Mouse (Mus musculus) intestine, embryonic 14.5 days (tissue): Measurements from ENCODE around the gene Bptf. TPM values are rescaled to one million over a fixed set of nuclear protein-coding genes. Genes with fewer than 3 reads are reported as not detected.

Source experiments
- ATAC-seq: fragments of 200-750 bp; cut with Nextera tagmentation; replicated peaks from 2 replicates; pipeline ENCODE4 v1.8.0; 2017; ENCODE audit warnings: low read depth, moderate number of reproducible peaks, moderate TSS enrichment, moderate library complexity; ENCODE audit not compliant: low FRiP score, low TSS enrichment
- DNase-seq: peaks from one replicate; pipeline ENCODE4 v3.0.0-alpha.2; 2018; ENCODE audit warnings: low spot score
- H3K27ac ChIP-seq: fragments of 300-500 bp; sonication (generic); 2 replicates; pipeline ENCODE4 v1.5.1; 2014; ENCODE audit warnings: low read depth, mild to moderate bottlenecking, control low read depth
- H3K27me3 ChIP-seq: fragments of 300-500 bp; sonication (generic); replicated peaks from 2 replicates; pipeline ENCODE4 v1.6.1; 2014; ENCODE audit warnings: low read length, control low read depth; ENCODE audit not compliant: control insufficient read depth, insufficient read depth
- H3K36me3 ChIP-seq: fragments of 300-500 bp; sonication (generic); 2 replicates; pipeline ENCODE4 v1.6.1; 2014; ENCODE audit warnings: low read length, control low read depth; ENCODE audit not compliant: control insufficient read depth, insufficient read depth
- H3K4me1 ChIP-seq: fragments of 300-500 bp; sonication (generic); replicated peaks from 2 replicates; pipeline ENCODE4 v1.6.1; 2014; ENCODE audit warnings: low read length, control low read depth, mixed read lengths; ENCODE audit not compliant: control insufficient read depth, insufficient read depth
- H3K4me2 ChIP-seq: fragments of 300-500 bp; sonication (generic); 2 replicates; pipeline ENCODE4 v1.6.1; 2014; ENCODE audit warnings: low read length
- H3K4me3 ChIP-seq: fragments of 300-500 bp; sonication (generic); 2 replicates; pipeline ENCODE4 v1.5.1; 2014; ENCODE audit warnings: low read depth, low read length, control low read depth, mixed read lengths
- H3K9ac ChIP-seq: fragments of 300-500 bp; sonication (generic); 2 replicates; pipeline ENCODE4 v1.6.1; 2014; ENCODE audit warnings: mild to moderate bottlenecking, low read length
- H3K9me3 ChIP-seq: fragments of 300-500 bp; sonication (generic); 2 replicates; pipeline ENCODE4 v1.6.1; 2016; ENCODE audit warnings: low read length, control low read depth; ENCODE audit not compliant: control insufficient read depth
- WGBS: fragments of 180-500 bp; shearing (Covaris S2); extraction: QIAGEN DNeasy Blood & Tissue Kit; methylation state at CpG from one replicate; pipeline ENCODE4 v1.1.7; 2014; 5-methylcytosine and 5-hydroxymethylcytosine counted together
- polyA plus RNA-seq: library from polyadenylated mRNA; unstranded; fragments of >200 nt; fragmentation: Nextera tagmentation; extraction: Ambion mirVana; gene quantifications from 2 replicates; pipeline ENCODE4 v1.2.1, GENCODE M21; 2014

Bptf gene
- polyA plus RNA-seq, 1 experiment from 2014 or later = 38.6 TPM

DNA sequence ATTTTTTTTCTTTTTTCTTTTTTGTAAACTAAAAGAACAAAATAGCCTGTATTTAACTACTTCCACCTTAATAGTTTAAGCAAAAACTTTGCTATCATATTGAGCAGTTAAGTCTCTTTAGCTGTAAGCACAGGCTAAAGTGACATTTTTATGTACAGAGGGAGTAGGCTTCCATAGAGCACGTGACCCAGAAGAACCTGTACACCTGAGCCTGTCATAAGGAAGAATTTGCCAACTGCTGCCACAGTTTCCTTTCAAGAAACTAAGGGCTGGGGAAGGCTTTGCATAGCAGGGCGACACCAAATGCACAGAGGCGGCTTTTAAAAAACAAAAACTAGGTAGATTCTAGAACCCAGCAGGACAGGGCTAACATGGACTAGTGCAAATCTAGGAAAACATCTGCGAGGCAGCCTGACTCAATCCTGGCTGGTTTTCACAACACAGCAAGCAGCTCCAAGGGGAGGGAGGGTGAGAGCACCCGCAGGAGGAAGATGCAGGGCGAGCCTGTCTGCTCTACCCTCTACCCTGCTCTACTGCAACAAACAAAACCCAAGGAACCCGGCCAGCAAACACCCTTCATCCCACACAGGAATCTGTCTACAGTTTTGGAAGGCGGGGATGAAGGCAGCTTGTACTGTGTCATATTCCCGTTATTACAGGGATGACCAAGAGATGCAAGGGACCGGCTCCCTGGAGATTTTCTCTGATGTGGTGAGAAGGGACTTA is 97.7 kb downstream of the Bptf start:
- Histone ChIP-seq H3K27me3 (no peaks in the 10 kb centered on the region), H3K4me3 (no peak overlapping the region), H3K9ac (no peak overlapping the region), H3K4me1 (no peaks in the 10 kb centered on the region), H3K4me2 (no peak overlapping the region), H3K27ac (no peak overlapping the region), H3K9me3 (no peaks in the 10 kb centered on the region), H3K36me3 (peaks cover 39% of the 10 kb centered on the region)
- ATAC-seq (no peak), DNase-seq (no peak)
- 87% methylated on average over 10 of the region's 10 CpGs for WGBS

GRCm38 (mm10) chr11:107031635-107032034 is 100.3 kb downstream of the Bptf start:
- no peak overlapping the region for H3K9ac ChIP-seq
- WGBS = 53% methylated on average over 7 of the region's 7 CpGs
- no peak overlapping the region for H3K4me3 ChIP-seq
- peaks cover 17% of the 10 kb centered on the region for H3K36me3 ChIP-seq
- ATAC-seq = no peak
- H3K4me2 ChIP-seq = no peak overlapping the region
- no peak overlapping the region for H3K27ac ChIP-seq
- no peaks in the 10 kb centered on the region for H3K27me3 ChIP-seq
- H3K4me1 ChIP-seq = no peaks in the 10 kb centered on the region
- no peak for DNase-seq
- no peaks in the 10 kb centered on the region for H3K9me3 ChIP-seq

GRCm38 (mm10) chr11:107029536-107029935 is 102.4 kb downstream of the Bptf start:
- no peak for DNase-seq
- H3K27me3 ChIP-seq = peaks cover 3% of the 10 kb centered on the region; the same call in 1 of the 2 replicates
- H3K9ac ChIP-seq = no peak overlapping the region
- peaks cover 14% of the 10 kb centered on the region for H3K4me1 ChIP-seq
- H3K9me3 ChIP-seq = no peaks in the 10 kb centered on the region
- no peaks in the 10 kb centered on the region for H3K36me3 ChIP-seq
- WGBS = 49% methylated on average over 19 of the region's 19 CpGs
- no peak overlapping the region for H3K4me3 ChIP-seq
- H3K4me2 ChIP-seq = no peak overlapping the region
- H3K27ac ChIP-seq = no peak overlapping the region
- no peak for ATAC-seq

DNA sequence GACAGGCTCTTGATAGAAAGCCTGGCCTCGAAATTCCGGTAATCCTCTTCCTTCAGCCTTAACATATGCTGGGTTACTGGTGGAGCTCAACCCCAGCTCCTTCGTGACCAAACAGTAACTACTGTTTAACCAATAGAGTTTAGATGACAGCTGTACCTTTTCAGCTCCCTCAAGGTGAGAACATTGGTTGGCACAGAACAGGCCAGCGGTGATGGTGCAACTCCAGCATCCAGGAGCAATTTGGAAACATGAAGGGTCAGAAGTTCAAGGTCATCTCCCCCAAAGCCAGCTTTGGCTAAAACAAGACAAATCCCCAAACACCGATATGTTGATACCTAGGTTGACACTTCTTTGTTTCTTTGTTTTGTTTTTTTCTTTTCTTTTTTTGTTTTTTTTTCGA is 103.2 kb downstream of the Bptf start:
- 62% methylated on average over 6 of the region's 6 CpGs for WGBS
- Histone ChIP-seq H3K4me2 (peak overlapping the region; percentile 64), H3K36me3 (no peaks in the 10 kb centered on the region), H3K27ac (no peak overlapping the region), H3K9ac (peak overlapping the region; percentile 61), H3K27me3 (peaks cover 3% of the 10 kb centered on the region; the same call in 1 of the 2 replicates), H3K4me3 (peak overlapping the region; percentile 68), H3K4me1 (peaks cover 14% of the 10 kb centered on the region), H3K9me3 (no peaks in the 10 kb centered on the region)
- DNase-seq = no peak
- ATAC-seq = no peak

DNA sequence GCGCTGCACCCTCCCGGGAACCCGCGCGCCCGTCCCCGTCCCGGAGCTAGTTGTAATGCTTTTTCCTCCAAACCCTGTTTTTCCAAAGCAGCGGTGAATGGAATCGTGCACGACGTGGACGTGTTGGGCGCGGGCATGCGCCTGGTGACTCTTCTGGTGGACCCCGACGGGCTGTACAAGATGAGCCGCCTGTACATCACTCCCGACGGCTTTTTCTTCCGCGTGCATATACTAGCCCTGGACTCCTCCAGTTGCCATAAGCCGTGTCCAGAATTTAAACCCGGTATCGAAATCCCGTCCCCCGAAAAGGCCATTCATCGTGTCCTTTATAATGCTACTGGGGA is 103.7 kb downstream of the Bptf start:
- Histone ChIP-seq H3K4me3 (peak overlapping the region; percentile 68), H3K9me3 (no peaks in the 10 kb centered on the region), H3K27me3 (peaks cover 3% of the 10 kb centered on the region; the same call in 1 of the 2 replicates), H3K4me1 (peaks cover 14% of the 10 kb centered on the region), H3K4me2 (peak overlapping the region; percentile 64), H3K9ac (peak overlapping the region; percentile 61), H3K27ac (0 out of 2 replicates have a peak overlapping the region, but pooled peaks have one; percentile 69), H3K36me3 (no peaks in the 10 kb centered on the region)
- ATAC-seq (peak; percentile 63), DNase-seq (peak; percentile 89)
- WGBS = 2% methylated on average over 29 of the region's 29 CpGs

DNA sequence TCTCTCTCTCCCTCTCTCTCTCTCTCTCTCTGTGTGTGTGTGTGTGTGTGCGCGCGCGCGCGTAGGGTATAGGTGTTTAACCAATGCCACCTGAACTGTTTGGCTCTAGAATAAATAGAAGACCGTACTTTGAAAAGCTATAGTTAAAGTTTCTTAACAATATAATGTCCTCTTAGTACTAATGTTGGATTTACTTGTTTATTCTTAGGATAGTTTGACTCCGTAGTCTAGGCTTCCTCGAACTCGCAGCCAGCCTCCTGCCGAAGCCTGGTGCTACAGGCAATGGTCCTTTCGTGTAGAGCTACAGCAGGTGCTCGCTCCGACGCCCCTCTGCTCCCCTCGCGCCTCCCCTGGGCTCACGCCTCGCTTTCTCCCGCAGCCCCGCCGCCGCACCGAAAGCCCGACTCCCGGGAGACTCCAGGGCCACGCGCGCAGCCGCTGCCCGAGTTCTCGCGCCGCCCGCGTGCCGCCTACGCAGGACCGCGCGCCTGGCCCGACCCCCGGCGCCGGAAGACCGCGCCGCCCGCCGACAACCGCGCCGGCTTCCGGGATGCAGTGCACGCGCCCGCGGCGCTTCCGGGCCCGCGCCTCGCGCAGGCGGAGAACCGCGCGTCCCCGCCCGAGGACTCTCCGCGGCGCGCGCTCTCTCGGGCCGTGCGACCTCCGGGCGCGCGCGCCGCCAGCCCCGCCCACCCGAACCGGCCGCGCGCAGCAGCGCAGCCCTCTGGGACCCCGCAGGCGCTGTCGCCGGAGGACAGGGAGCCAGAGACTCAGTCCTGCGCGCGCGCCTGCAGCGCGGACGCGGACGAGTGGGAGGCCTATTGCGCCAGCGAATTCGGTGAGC is 104.3 kb downstream of the Bptf start:
- Histone ChIP-seq H3K4me1 (peaks cover 14% of the 10 kb centered on the region), H3K9ac (peak overlapping the region; percentile 61), H3K9me3 (no peaks in the 10 kb centered on the region), H3K4me3 (peak overlapping the region; percentile 68), H3K27me3 (peaks cover 3% of the 10 kb centered on the region; the same call in 1 of the 2 replicates), H3K36me3 (no peaks in the 10 kb centered on the region), H3K27ac (peak overlapping the region; percentile 69), H3K4me2 (peak overlapping the region; percentile 64)
- ATAC-seq (peak; percentile 91), DNase-seq (peak; percentile 87)
- under 1% methylated on average over 95 of the region's 107 CpGs for WGBS

GRCm38 (mm10) chr11:107026554-107027430 is 105.1 kb downstream of the Bptf start:
- no peak for ATAC-seq
- H3K27ac ChIP-seq = no peak overlapping the region
- H3K4me1 ChIP-seq = peaks cover 14% of the 10 kb centered on the region
- WGBS = 9% methylated on average over 12 of the region's 12 CpGs
- H3K9me3 ChIP-seq = no peaks in the 10 kb centered on the region
- H3K27me3 ChIP-seq = peaks cover 3% of the 10 kb centered on the region; the same call in 1 of the 2 replicates
- H3K9ac ChIP-seq = no peak overlapping the region
- peak overlapping the region; percentile 68; the same call in 1 of the 2 replicates for H3K4me3 ChIP-seq
- no peak for DNase-seq
- peak overlapping the region; percentile 64 for H3K4me2 ChIP-seq
- no peaks in the 10 kb centered on the region for H3K36me3 ChIP-seq
